Mouse (Mus musculus) midbrain, embryonic 12.5 days (tissue): ENCODE data around the gene Ifnl2. TPM values are rescaled to one million over a fixed set of nuclear protein-coding genes. Genes with fewer than 3 reads are reported as not detected.
"Not testable (repeated sequence)": the region's sequence is repeated elsewhere in the genome, so short reads cannot be mapped to it uniquely, and the experiment has no call there.

Source experiments
- ATAC-seq: fragments of 200-750 bp; cut with Nextera tagmentation; 2 replicates; pipeline ENCODE4 v1.8.0; 2017; ENCODE audit warnings: low read depth, moderate TSS enrichment, moderate library complexity; ENCODE audit not compliant: low FRiP score
- H3K27ac ChIP-seq: fragments of 300-500 bp; sonication (generic); replicated peaks from 2 replicates; pipeline ENCODE4 v1.5.1; 2016; ENCODE audit warnings: mild to moderate bottlenecking
- H3K27me3 ChIP-seq: fragments of 300-500 bp; sonication (generic); 2 replicates; pipeline ENCODE4 v1.6.1; 2016; ENCODE audit warnings: mild to moderate bottlenecking
- H3K36me3 ChIP-seq: fragments of 300-500 bp; sonication (generic); 2 replicates; pipeline ENCODE4 v1.6.1; 2016
- H3K4me1 ChIP-seq: fragments of 300-500 bp; sonication (generic); 2 replicates; pipeline ENCODE4 v1.6.1; 2016
- H3K4me2 ChIP-seq: fragments of 300-500 bp; sonication (generic); replicated peaks from 2 replicates; pipeline ENCODE4 v1.6.1; 2016; ENCODE audit warnings: mild to moderate bottlenecking, moderate library complexity
- H3K4me3 ChIP-seq: fragments of 300-500 bp; sonication (generic); 2 replicates; pipeline ENCODE4 v1.5.1; 2016; ENCODE audit warnings: mild to moderate bottlenecking
- H3K9ac ChIP-seq: fragments of 300-500 bp; sonication (generic); replicated peaks from 2 replicates; pipeline ENCODE4 v1.6.1; 2016; ENCODE audit warnings: mild to moderate bottlenecking, moderate library complexity
- H3K9me3 ChIP-seq: fragments of 300-500 bp; sonication (generic); 2 replicates; pipeline ENCODE4 v1.6.1; 2016; ENCODE audit warnings: mild to moderate bottlenecking
- WGBS: fragments of 180-500 bp; shearing (Covaris S2); methylation state at CpG from one replicate; pipeline ENCODE4 v1.1.7; 2016; 5-methylcytosine and 5-hydroxymethylcytosine counted together
- polyA plus RNA-seq: library from polyadenylated mRNA; unstranded; fragments of >200 nt; fragmentation: Nextera tagmentation; extraction: Ambion mirVana; gene quantifications from 2 replicates; pipeline ENCODE4 v1.2.1, GENCODE M21; 2016

Ifnl2 gene
- polyA plus RNA-seq, 1 experiment from 2014 or later, result not detected

- H3K27ac ChIP-seq, result no peak within 1 kb of the TSS
- peaks cover 7% of the 10 kb centered on the region for H3K4me1 ChIP-seq
- H3K9me3 ChIP-seq, result no peaks in the 10 kb centered on the region
- no peak within 1 kb of the TSS for H3K9ac ChIP-seq
- no peak within 1 kb of the TSS for H3K4me3 ChIP-seq
- no peak for ATAC-seq
- H3K36me3 ChIP-seq, result no peaks in the 10 kb centered on the region
- 80% methylated on average over 4 of the region's 4 CpGs for WGBS
- H3K4me2 ChIP-seq, result no peak within 1 kb of the TSS
- H3K27me3 ChIP-seq, result peaks cover 29% of the 10 kb centered on the region
Measured at GRCm38 (mm10) chr7:28540526-28540925, 30.3 kb upstream of the Ifnl2 start, which contains the start of gene Sycn. Gene Sycn, plus strand, starts transcription at chr7:28540885.

DNA sequence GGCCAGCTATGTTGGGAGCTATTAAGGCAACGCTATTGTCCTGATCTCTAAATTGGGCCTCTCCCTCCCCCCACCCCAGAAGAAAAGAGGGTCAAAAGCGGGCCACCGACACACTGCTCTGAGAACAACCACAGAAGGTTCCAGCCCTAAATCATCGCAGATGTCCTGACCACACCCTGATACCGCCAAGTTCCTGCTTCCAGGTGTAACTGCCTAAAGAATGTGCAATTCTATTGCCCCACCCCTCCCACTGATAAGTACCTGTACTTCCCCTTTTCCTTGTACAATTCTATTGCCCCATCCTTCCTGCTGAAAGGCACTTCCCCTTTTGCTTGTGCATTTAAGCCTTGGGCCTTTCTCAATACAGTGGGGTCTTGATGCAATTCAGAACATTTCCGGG lies 28.6 kb upstream of the Ifnl2 start:
- H3K27ac ChIP-seq, ATAC-seq, H3K4me1 ChIP-seq, H3K4me3 ChIP-seq, H3K9ac ChIP-seq, H3K9me3 ChIP-seq, H3K36me3 ChIP-seq, H3K4me2 ChIP-seq: not testable (repeated sequence)
- peaks cover 12% of the 10 kb centered on the region for H3K27me3 ChIP-seq
- 92% methylated on average over 6 of the region's 6 CpGs for WGBS

DNA sequence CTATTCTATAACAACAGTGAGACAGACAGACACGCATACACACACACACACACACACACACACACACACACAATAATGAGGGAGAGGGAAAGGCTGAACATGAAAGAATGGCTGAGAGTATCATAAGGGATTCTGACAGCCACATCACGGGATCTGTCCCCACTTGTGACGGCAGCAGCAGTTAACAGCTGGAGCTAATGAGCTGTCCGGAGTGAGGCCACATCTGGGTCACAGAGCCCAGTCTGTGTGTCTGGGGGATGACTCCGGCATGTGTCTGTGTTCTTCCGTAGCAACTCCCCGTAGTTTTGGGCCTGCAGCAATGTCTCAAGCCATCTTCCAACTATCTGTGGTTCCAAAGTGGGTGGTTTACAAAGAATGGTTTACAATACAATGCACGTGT lies 21.8 kb upstream of the Ifnl2 start:
- Histone ChIP-seq H3K4me3 (no peak overlapping the region), H3K9me3 (no peaks in the 10 kb centered on the region), H3K4me1 (no peaks in the 10 kb centered on the region; the same call in 1 of the 2 replicates), H3K4me2 (no peak overlapping the region), H3K9ac (no peak overlapping the region), H3K36me3 (no peaks in the 10 kb centered on the region), H3K27me3 (peaks cover 13% of the 10 kb centered on the region; the same call in 1 of the 2 replicates), H3K27ac (no peak overlapping the region)
- no peak for ATAC-seq
- 77% methylated on average over 8 of the region's 8 CpGs for WGBS

DNA sequence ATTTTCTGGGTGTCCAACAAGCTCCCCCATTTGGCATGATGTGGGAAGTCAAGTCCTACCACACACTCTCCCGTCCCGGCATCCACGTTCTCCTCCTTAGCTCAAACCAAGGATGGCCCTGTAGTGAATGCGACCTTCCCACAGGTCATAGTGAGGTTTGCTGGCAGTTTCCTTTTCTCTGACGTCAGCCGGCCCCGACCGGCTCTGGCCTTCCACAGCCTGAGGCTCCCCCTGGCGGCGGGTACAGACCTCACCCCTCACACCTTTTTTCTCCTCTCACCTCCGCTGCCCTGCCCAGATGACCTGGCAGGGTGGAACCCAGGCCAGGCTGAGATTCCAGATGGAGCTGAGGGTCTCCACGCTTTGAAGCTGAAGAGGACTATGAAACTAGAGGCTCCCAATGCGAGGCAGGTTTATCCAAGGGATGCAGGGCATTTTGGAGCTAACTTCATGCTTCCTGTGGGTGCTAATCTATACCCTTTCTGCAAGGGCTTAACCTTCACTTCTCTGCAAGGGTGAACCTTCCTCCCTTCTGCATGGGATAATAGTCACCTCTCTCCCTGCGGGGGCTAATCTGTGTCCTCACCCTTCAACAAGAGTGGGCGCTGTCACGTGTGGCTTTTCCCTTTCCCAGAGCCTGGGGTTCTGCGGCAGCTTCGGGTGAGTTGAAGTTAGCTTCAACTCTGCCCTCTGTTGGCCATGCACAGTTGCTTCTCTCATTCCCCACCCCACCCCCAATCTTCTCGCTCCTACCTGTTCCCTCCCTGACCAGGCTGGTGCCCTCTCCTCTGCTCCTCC lies 17.9 kb upstream of the Ifnl2 start:
- Histone ChIP-seq H3K9ac (no peak overlapping the region), H3K27ac (no peak overlapping the region), H3K4me3 (no peak overlapping the region), H3K27me3 (peaks cover 13% of the 10 kb centered on the region; the same call in 1 of the 2 replicates), H3K4me1 (no peaks in the 10 kb centered on the region; the same call in 1 of the 2 replicates), H3K9me3 (no peaks in the 10 kb centered on the region), H3K36me3 (no peaks in the 10 kb centered on the region), H3K4me2 (no peak overlapping the region)
- peak; percentile 54; the same call in 1 of the 2 replicates for ATAC-seq
- 8% methylated on average over 19 of the region's 19 CpGs for WGBS

DNA sequence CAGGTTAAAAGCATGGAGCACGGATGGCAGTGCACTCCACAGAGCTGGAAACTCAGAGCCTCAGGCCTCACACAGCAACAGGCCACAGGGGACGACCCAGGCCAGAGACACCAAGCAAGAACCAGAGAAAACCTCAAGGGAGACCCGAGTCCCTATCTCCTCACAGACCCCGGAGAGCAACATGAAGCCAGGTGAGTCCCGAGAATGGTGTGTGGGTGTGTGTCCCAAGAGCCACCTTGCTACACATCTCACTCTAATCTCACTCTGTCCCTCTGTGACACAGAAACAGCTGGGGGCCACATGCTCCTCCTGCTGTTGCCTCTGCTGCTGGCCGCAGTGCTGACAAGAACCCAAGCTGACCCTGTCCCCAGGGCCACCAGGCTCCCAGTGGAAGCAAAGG lies 12.3 kb upstream of the Ifnl2 start, which contains the start of gene Ifnl3:
Ifnl3 (plus strand) TSS at position 301 of the 400 bp plus-strand sequence.
- not testable (repeated sequence) for H3K27me3 ChIP-seq, H3K4me2 ChIP-seq, H3K9me3 ChIP-seq, H3K4me3 ChIP-seq, H3K36me3 ChIP-seq, H3K27ac ChIP-seq, H3K9ac ChIP-seq, H3K4me1 ChIP-seq, ATAC-seq
- 75% methylated on average over 5 of the region's 6 CpGs for WGBS

DNA sequence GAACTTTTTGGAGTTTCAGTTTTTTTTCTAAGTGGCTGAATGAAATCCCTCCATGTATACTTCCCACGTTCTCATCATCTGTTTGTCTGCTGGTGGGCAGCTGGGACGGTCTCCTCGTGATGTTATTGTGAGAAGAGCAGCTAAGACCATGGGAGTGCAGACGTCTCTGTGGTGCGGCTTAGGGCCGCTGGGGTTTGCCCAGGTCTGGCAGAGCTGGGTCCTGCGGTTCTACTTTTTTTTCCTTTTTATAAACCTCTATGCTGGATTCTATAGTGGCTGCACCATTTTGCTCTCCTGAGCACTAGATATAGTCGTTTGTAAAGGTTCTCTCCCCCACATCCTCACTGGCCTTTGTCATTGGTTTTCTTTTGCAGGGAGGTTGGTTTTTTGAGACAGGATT lies 1.2 kb upstream of the Ifnl2 start:
- H3K4me2 ChIP-seq, result no peak overlapping the region
- WGBS, result 78% methylated on average over 8 of the region's 8 CpGs
- no peak overlapping the region for H3K4me3 ChIP-seq
- H3K27me3 ChIP-seq, result peaks cover 4% of the 10 kb centered on the region; the same call in 1 of the 2 replicates
- no peaks in the 10 kb centered on the region for H3K9me3 ChIP-seq
- no peaks in the 10 kb centered on the region for H3K4me1 ChIP-seq
- no peaks in the 10 kb centered on the region for H3K36me3 ChIP-seq
- no peak overlapping the region for H3K27ac ChIP-seq
- ATAC-seq, result no peak
- no peak overlapping the region for H3K9ac ChIP-seq

DNA sequence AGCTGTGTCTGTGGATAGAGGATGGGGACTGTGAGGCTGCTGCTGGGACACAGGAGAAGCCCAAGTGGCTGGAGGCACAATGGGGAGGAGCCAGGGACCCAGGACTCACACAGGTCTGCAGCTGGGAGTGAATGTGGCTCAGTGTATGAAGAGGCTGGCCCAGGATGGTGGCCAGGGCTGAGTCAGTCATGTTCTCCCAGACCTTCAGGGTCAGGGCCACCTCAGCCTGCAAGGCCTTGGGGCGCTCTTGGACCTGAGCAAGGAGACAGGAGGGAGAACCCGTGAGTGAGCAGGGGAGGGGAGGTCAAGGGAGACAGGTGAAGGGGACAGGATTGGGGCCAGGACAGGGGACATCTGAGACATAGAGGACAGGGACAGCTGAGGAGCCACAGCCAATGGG lies 1.1 kb downstream of the Ifnl2 start:
- ATAC-seq, H3K4me2 ChIP-seq, H3K36me3 ChIP-seq, H3K9ac ChIP-seq, H3K9me3 ChIP-seq, H3K27ac ChIP-seq, H3K4me3 ChIP-seq, H3K4me1 ChIP-seq: not testable (repeated sequence)
- H3K27me3 ChIP-seq, result peaks cover 11% of the 10 kb centered on the region; the same call in 1 of the 2 replicates
- 64% methylated on average over 2 of the region's 2 CpGs for WGBS

DNA sequence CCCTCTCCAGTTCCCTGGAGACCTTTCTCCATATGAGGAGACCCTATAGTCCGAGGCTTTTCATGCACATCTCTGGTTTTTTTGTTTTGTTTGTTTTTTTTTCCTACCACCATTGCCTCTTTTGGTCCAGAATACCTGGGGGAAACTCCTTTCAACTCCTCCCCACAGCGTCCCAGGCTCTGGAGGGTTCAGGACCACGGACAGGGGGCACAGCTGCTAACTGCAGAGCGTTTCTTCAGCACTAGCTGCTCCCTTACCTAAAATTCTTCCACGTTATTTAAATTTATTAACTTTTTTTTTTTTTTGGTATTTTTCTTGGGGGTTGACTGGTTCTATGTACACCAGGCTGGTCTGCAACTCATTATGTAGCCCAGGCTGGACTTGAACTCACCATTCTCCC lies 4.7 kb downstream of the Ifnl2 start:
- no peaks in the 10 kb centered on the region for H3K36me3 ChIP-seq
- H3K4me2 ChIP-seq, result no peak overlapping the region
- H3K27ac ChIP-seq, result no peak overlapping the region
- H3K9ac ChIP-seq, result no peak overlapping the region
- H3K4me1 ChIP-seq, result no peaks in the 10 kb centered on the region
- H3K4me3 ChIP-seq, result no peak overlapping the region
- WGBS, result 10% methylated on average over 5 of the region's 5 CpGs
- ATAC-seq, result no peak
- H3K27me3 ChIP-seq, result peaks cover 11% of the 10 kb centered on the region; the same call in 1 of the 2 replicates
- peaks cover 9% of the 10 kb centered on the region; the same call in 1 of the 2 replicates for H3K9me3 ChIP-seq

DNA sequence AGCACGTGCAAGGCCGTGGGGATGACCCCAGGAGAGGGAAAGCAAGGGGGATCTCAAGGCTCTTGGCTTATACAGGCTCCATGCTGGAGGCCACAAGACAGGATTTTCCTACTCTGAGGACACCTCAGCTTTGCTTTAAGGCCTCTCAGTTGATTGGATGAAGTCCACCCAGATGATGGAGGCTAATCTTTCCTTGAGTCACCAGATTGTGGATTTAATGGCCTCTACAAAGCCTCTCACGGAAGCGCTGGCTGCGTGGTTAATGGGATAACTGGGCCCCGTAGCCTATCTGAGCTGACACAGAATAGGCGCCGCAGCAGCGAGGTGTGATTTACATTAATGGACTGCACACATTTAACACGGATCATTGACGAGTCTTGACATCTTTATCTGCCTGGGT lies 14.8 kb downstream of the Ifnl2 start:
- no peaks in the 10 kb centered on the region for H3K9me3 ChIP-seq
- H3K4me1 ChIP-seq, result peaks cover 10% of the 10 kb centered on the region
- peak; percentile 77 for ATAC-seq
- WGBS, result 27% methylated on average over 11 of the region's 11 CpGs
- H3K4me2 ChIP-seq, result 0 out of 2 replicates have a peak overlapping the region, but pooled peaks have one; percentile 11
- H3K36me3 ChIP-seq, result no peaks in the 10 kb centered on the region
- peaks cover 37% of the 10 kb centered on the region; the same call in 1 of the 2 replicates for H3K27me3 ChIP-seq
- no peak overlapping the region for H3K9ac ChIP-seq
- 0 out of 2 replicates have a peak overlapping the region, but pooled peaks have one; percentile 56 for H3K27ac ChIP-seq
- no peak overlapping the region for H3K4me3 ChIP-seq

- H3K4me3 ChIP-seq, result no peak overlapping the region
- no peaks in the 10 kb centered on the region for H3K36me3 ChIP-seq
- H3K27me3 ChIP-seq, result peaks cover 55% of the 10 kb centered on the region
- no peak overlapping the region for H3K4me2 ChIP-seq
- H3K27ac ChIP-seq, result no peak overlapping the region
- peaks cover 16% of the 10 kb centered on the region for H3K4me1 ChIP-seq
- no peak overlapping the region for H3K9ac ChIP-seq
- H3K9me3 ChIP-seq, result no peaks in the 10 kb centered on the region
- no peak for ATAC-seq
- 91% methylated on average over 8 of the region's 8 CpGs for WGBS
Measured at GRCm38 (mm10) chr7:28492310-28492709, 17.9 kb downstream of the Ifnl2 start.

- Histone ChIP-seq H3K27ac (no peak overlapping the region), H3K4me3 (no peak overlapping the region), H3K4me1 (peaks cover 16% of the 10 kb centered on the region), H3K27me3 (peaks cover 57% of the 10 kb centered on the region), H3K9ac (no peak overlapping the region), H3K4me2 (no peak overlapping the region), H3K36me3 (no peaks in the 10 kb centered on the region), H3K9me3 (no peaks in the 10 kb centered on the region)
- ATAC-seq, result no peak
- WGBS, result 35% methylated on average over 14 of the region's 14 CpGs
Measured at GRCm38 (mm10) chr7:28490903-28491302, 19.4 kb downstream of the Ifnl2 start.

- WGBS, result 4% methylated on average over 10 of the region's 10 CpGs
- no peak for ATAC-seq
- no peak overlapping the region for H3K9ac ChIP-seq
Measured at GRCm38 (mm10) chr7:28490410-28490809, 19.8 kb downstream of the Ifnl2 start.

More at GRCm38 (mm10) chr7:28490410-28490809, 19.8 kb downstream of the Ifnl2 start:
- Histone ChIP-seq H3K4me1 (peaks cover 14% of the 10 kb centered on the region), H3K36me3 (no peaks in the 10 kb centered on the region), H3K27ac (no peak overlapping the region), H3K27me3 (peaks cover 57% of the 10 kb centered on the region), H3K4me2 (0 out of 2 replicates have a peak overlapping the region, but pooled peaks have one; percentile 5), H3K4me3 (no peak overlapping the region), H3K9me3 (no peaks in the 10 kb centered on the region)
